In genomic region chr6:39420867-39421266, GRCm38 (mm10) we compare ENCODE assay signal across 8 mouse cellular contexts. TPM values are rescaled to one million over a fixed set of nuclear protein-coding genes. Genes with fewer than 3 reads are reported as not detected.
DNase-seq lines count a peak whose midpoint lies in the region; ATAC-seq and TF ChIP-seq lines count a peak whose summit lies in the region.

No protein-coding gene starts in this region.

- peaks cover 8% of the 10 kb centered on the region; the same call in 1 of the 2 replicates for H3K4me1 ChIP-seq in embryonic facial prominence, embryonic 15.5 days
- H3K4me1 ChIP-seq in hindbrain, embryonic 15.5 days (replicated peaks) = peaks cover 20% of the 10 kb centered on the region
- peaks cover 18% of the 10 kb centered on the region for H3K4me1 ChIP-seq in midbrain, embryonic 15.5 days
- no peaks in the 10 kb centered on the region; the same call in 1 of the 2 replicates for H3K4me1 ChIP-seq in thymus, adult 2 months (replicated peaks; ENCODE audit: control insufficient read depth, insufficient read depth, low read length)

- peak overlapping the region; percentile 97; the same call in 1 of the 2 replicates for H3K27ac ChIP-seq in left cerebral cortex, adult 2 months
- no peak overlapping the region for H3K27ac ChIP-seq in embryonic facial prominence, embryonic 15.5 days (replicated peaks)
- H3K27ac ChIP-seq in hindbrain, embryonic 15.5 days (replicated peaks) = peak overlapping the region; percentile 94
- peak overlapping the region; percentile 94 for H3K27ac ChIP-seq in midbrain, embryonic 15.5 days
- H3K27ac ChIP-seq in thymus, adult 2 months (ENCODE audit: control insufficient read depth, insufficient read depth, low read length) = no peak overlapping the region

- no peak overlapping the region for H3K9ac ChIP-seq in embryonic facial prominence, embryonic 15.5 days
- H3K9ac ChIP-seq in hindbrain, embryonic 15.5 days = no peak overlapping the region
- H3K9ac ChIP-seq in midbrain, embryonic 15.5 days = no peak overlapping the region

- no peaks in the 10 kb centered on the region for H3K36me3 ChIP-seq in embryonic facial prominence, embryonic 15.5 days
- H3K36me3 ChIP-seq in hindbrain, embryonic 15.5 days = no peaks in the 10 kb centered on the region
- no peaks in the 10 kb centered on the region for H3K36me3 ChIP-seq in midbrain, embryonic 15.5 days (replicated peaks)
- H3K36me3 ChIP-seq in thymus, adult 2 months (ENCODE audit: control insufficient read depth, insufficient read depth, low read length) = no peaks in the 10 kb centered on the region

- DNase-seq in left cerebral cortex, adult 2 months (ENCODE audit: extremely low spot score in 1 of 2, low spot score in 2 of 2) = no peak
- DNase-seq in left cerebral cortex, adult 9 months (ENCODE audit: low spot score in 2 of 2) = no peak
- no peak for DNase-seq in thymus, adult 2 months
- no peak for DNase-seq in cerebellum, postnatal 4 days (ENCODE audit: low spot score in 2 of 2)

- no peak for TF ChIP-seq CTCF in left cerebral cortex, adult 2 months (IDR thresholded peaks at IDR 0.05)
- no peak for TF ChIP-seq CTCF in thymus, adult 2 months (IDR thresholded peaks at IDR 0.05; ENCODE audit: borderline replicate concordance, control insufficient read depth, extremely low read depth, insufficient read depth, low read length, poor library complexity)

- peak overlapping the region; percentile 63; the same call in 1 of the 2 replicates for H3K4me2 ChIP-seq in embryonic facial prominence, embryonic 15.5 days (replicated peaks)
- H3K4me2 ChIP-seq in hindbrain, embryonic 15.5 days = peak overlapping the region; percentile 70
- H3K4me2 ChIP-seq in midbrain, embryonic 15.5 days = peak overlapping the region; percentile 66

- H3K4me3 ChIP-seq in left cerebral cortex, adult 2 months = no peak overlapping the region
- peak overlapping the region; percentile 97; the same call in 1 of the 2 replicates for H3K4me3 ChIP-seq in embryonic facial prominence, embryonic 15.5 days (replicated peaks)
- H3K4me3 ChIP-seq in hindbrain, embryonic 15.5 days = peak overlapping the region; percentile 99
- H3K4me3 ChIP-seq in midbrain, embryonic 15.5 days = peak overlapping the region; percentile 70
- H3K4me3 ChIP-seq in thymus, adult 2 months (ENCODE audit: control insufficient read depth, insufficient read depth, low read length) = no peak overlapping the region

- H3K27me3 ChIP-seq in embryonic facial prominence, embryonic 15.5 days = peaks cover 4% of the 10 kb centered on the region
- H3K27me3 ChIP-seq in hindbrain, embryonic 15.5 days = no peaks in the 10 kb centered on the region
- no peaks in the 10 kb centered on the region for H3K27me3 ChIP-seq in midbrain, embryonic 15.5 days (replicated peaks)
- no peaks in the 10 kb centered on the region for H3K27me3 ChIP-seq in thymus, adult 2 months (ENCODE audit: control insufficient read depth, insufficient read depth, low read length)

- 42% methylated on average over 4 of the region's 4 CpGs for WGBS in embryonic facial prominence, embryonic 15.5 days
- WGBS in hindbrain, embryonic 15.5 days = 43% methylated on average over 4 of the region's 4 CpGs
- 44% methylated on average over 4 of the region's 4 CpGs for WGBS in midbrain, embryonic 15.5 days
- WGBS in thymus, adult 2 months = 89% methylated on average over 4 of the region's 4 CpGs

- no peaks in the 10 kb centered on the region for H3K9me3 ChIP-seq in embryonic facial prominence, embryonic 15.5 days (replicated peaks)
- H3K9me3 ChIP-seq in hindbrain, embryonic 15.5 days = no peaks in the 10 kb centered on the region
- H3K9me3 ChIP-seq in midbrain, embryonic 15.5 days = no peaks in the 10 kb centered on the region

- ATAC-seq in embryonic facial prominence, embryonic 15.5 days (ENCODE audit: insufficient number of reproducible peaks, low FRiP score, low TSS enrichment, low read depth) = no peak
- no peak for ATAC-seq in hindbrain, embryonic 15.5 days (ENCODE audit: low FRiP score, low read depth)
- ATAC-seq in midbrain, embryonic 15.5 days (replicated peaks) = no peak
- no peak for ATAC-seq in CD4-positive, CD25-positive, alpha-beta regulatory T cell, adult 4 months

- intact Hi-C loops in left cerebral cortex, adult 2 months (cut with DNase I) = no loop called here

- TF ChIP-seq POLR2A in thymus, adult 2 months (IDR thresholded peaks at IDR 0.05; ENCODE audit: control insufficient read depth, extremely low read depth, insufficient read depth, low read length, poor library complexity) = no peak

RNA-seq across cellular contexts. Expression of gene Mkrn1, which starts 0.6 kb away (rescaled TPM):
- total RNA-seq in left cerebral cortex, adult 2 months (2021) = 100 to 1,000 TPM; 132 to 136 TPM
- 59.5 and 64.3 TPM in 2 replicates for polyA plus RNA-seq in embryonic facial prominence, embryonic 15.5 days (2015; fragmentation: Nextera tagmentation; extraction: Ambion mirVana)
- 231 and 232 TPM in 2 replicates for polyA plus RNA-seq in hindbrain, embryonic 15.5 days (2015; fragmentation: Nextera tagmentation; extraction: Ambion mirVana)
- polyA plus RNA-seq in midbrain, embryonic 15.5 days (2015; fragmentation: Nextera tagmentation; extraction: Ambion mirVana) = 269 TPM in 2 replicates
- 44.3 and 45.8 TPM in 2 replicates for polyA plus RNA-seq in thymus, adult 2 months (2012; rRNA removed)
- polyA plus RNA-seq in CD4-positive, CD25-positive, alpha-beta regulatory T cell, adult 4 months (2017; shearing (Covaris generic)) = 10 to 100 TPM; 49.7 to 52.2 TPM

RNA-seq across cellular contexts. Expression of gene Rab19, which starts 39.9 kb away (rescaled TPM):
- total RNA-seq in left cerebral cortex, adult 2 months (2021) = not detected
- 1.5 and 1.7 TPM in 2 replicates for polyA plus RNA-seq in embryonic facial prominence, embryonic 15.5 days (2015; fragmentation: Nextera tagmentation; extraction: Ambion mirVana)
- 0.12 and 0.16 TPM in 2 replicates for polyA plus RNA-seq in hindbrain, embryonic 15.5 days (2015; fragmentation: Nextera tagmentation; extraction: Ambion mirVana)
- polyA plus RNA-seq in midbrain, embryonic 15.5 days (2015; fragmentation: Nextera tagmentation; extraction: Ambion mirVana) = 0.31 and 0.36 TPM in 2 replicates
- 9.8 and 13.2 TPM in 2 replicates for polyA plus RNA-seq in thymus, adult 2 months (2012; rRNA removed)
- polyA plus RNA-seq in CD4-positive, CD25-positive, alpha-beta regulatory T cell, adult 4 months (2017; shearing (Covaris generic)) = 10 to 100 TPM; 65.0 to 65.3 TPM

RNA-seq across cellular contexts. Expression of gene Slc37a3, which starts 43.4 kb away (rescaled TPM):
- 10 to 100 TPM; 68.1 to 73.1 TPM for total RNA-seq in left cerebral cortex, adult 2 months (2021)
- 53.3 and 60.3 TPM in 2 replicates for polyA plus RNA-seq in embryonic facial prominence, embryonic 15.5 days (2015; fragmentation: Nextera tagmentation; extraction: Ambion mirVana)
- 58.2 and 58.4 TPM in 2 replicates for polyA plus RNA-seq in hindbrain, embryonic 15.5 days (2015; fragmentation: Nextera tagmentation; extraction: Ambion mirVana)
- polyA plus RNA-seq in midbrain, embryonic 15.5 days (2015; fragmentation: Nextera tagmentation; extraction: Ambion mirVana) = 62.8 and 65.8 TPM in 2 replicates
- polyA plus RNA-seq in thymus, adult 2 months (2012; rRNA removed) = 28.6 and 30.8 TPM in 2 replicates
- 10 to 100 TPM; 37.0 to 55.1 TPM for polyA plus RNA-seq in CD4-positive, CD25-positive, alpha-beta regulatory T cell, adult 4 months (2017; shearing (Covaris generic))

Comparison
In these comparisons a context has a peak if more than half of its experiments do, and no peak if none do; other contexts are left out.
1. H3K27ac ChIP-seq: peak in left cerebral cortex, adult 2 months (single experiment), hindbrain, embryonic 15.5 days (single experiment) and midbrain, embryonic 15.5 days (single experiment); none in embryonic facial prominence, embryonic 15.5 days (single experiment) and thymus, adult 2 months (single experiment).
2. H3K4me3 ChIP-seq: peak in embryonic facial prominence, embryonic 15.5 days (single experiment), hindbrain, embryonic 15.5 days (single experiment) and midbrain, embryonic 15.5 days (single experiment); none in left cerebral cortex, adult 2 months (single experiment) and thymus, adult 2 months (single experiment).
3. Peak in every context shown above with its lines, with median percentiles within 50 percentile points of each other: H3K4me2 ChIP-seq.